Mouse (Mus musculus): ENCODE measurements around the gene Coro1b.

Gene Coro1b

GRCm38 (mm10) chr19:4142416-4143173, 5.8 kb upstream of the Coro1b start:
- no peak for DNase-seq (ENCODE audit: low spot score in 2 of 2)

- DNase-seq (ENCODE audit: low spot score in 2 of 2): no peak
These were observed 4.6 kb upstream of the Coro1b start, which contains the start of gene Cabp4 for GRCm38 (mm10) chr19:4143759-4144268. Cabp4 (minus strand) TSS chr19:4144033.

- no peak for DNase-seq (ENCODE audit: low spot score in 2 of 2)
These were observed 3.6 kb upstream of the Coro1b start for GRCm38 (mm10) chr19:4144550-4145498.

- DNase-seq (ENCODE audit: low spot score in 2 of 2): no peak
These were observed 2.5 kb upstream of the Coro1b start for GRCm38 (mm10) chr19:4145936-4146335.

GRCm38 (mm10) chr19:4146366-4147021, 1.9 kb upstream of the Coro1b start:
- no peak for DNase-seq (ENCODE audit: low spot score in 2 of 2)

GRCm38 (mm10) chr19:4147022-4147405, 1.4 kb upstream of the Coro1b start:
- DNase-seq (ENCODE audit: low spot score in 2 of 2): no peak

- no peak for DNase-seq (ENCODE audit: low spot score in 2 of 2)
These were observed 483 bp upstream of the Coro1b start for GRCm38 (mm10) chr19:4147782-4148490.

GRCm38 (mm10) chr19:4148819-4149218, 400 bp downstream of the Coro1b start:
- DNase-seq (ENCODE audit: low spot score in 2 of 2): no peak

GRCm38 (mm10) chr19:4149283-4149682, 864 bp downstream of the Coro1b start:
- DNase-seq (ENCODE audit: low spot score in 2 of 2): no peak

- no peak for DNase-seq (ENCODE audit: low spot score in 2 of 2)
These were observed 1.5 kb downstream of the Coro1b start for GRCm38 (mm10) chr19:4149764-4150461.

- DNase-seq (ENCODE audit: low spot score in 2 of 2): no peak
These were observed 2.4 kb downstream of the Coro1b start for GRCm38 (mm10) chr19:4150567-4151487.

- no peak for DNase-seq (ENCODE audit: low spot score in 2 of 2)
These were observed 3.1 kb downstream of the Coro1b start for GRCm38 (mm10) chr19:4151488-4151860.

- no peak for DNase-seq (ENCODE audit: low spot score in 2 of 2)
These were observed 3.5 kb downstream of the Coro1b start for GRCm38 (mm10) chr19:4151898-4152297.

GRCm38 (mm10) chr19:4152445-4153231, 4.2 kb downstream of the Coro1b start:
- no peak for DNase-seq (ENCODE audit: low spot score in 2 of 2)

- no peak for DNase-seq (ENCODE audit: low spot score in 2 of 2)
These were observed 4.8 kb downstream of the Coro1b start, which contains the start of gene Ptprcap for GRCm38 (mm10) chr19:4153232-4153654. Ptprcap (plus strand) TSS chr19:4153604.

GRCm38 (mm10) chr19:4154437-4155222, 6.2 kb downstream of the Coro1b start:
- DNase-seq (ENCODE audit: low spot score in 2 of 2): no peak

- no peak for DNase-seq (ENCODE audit: low spot score in 2 of 2)
These were observed 7.0 kb downstream of the Coro1b start for GRCm38 (mm10) chr19:4155223-4156072.

Measured in cerebellum, postnatal 4 days (tissue).